Mouse (Mus musculus) forebrain, postnatal 0 days (tissue): ENCODE measurements around the gene Zfp148. TPM values are rescaled to one million over a fixed set of nuclear protein-coding genes. Genes with fewer than 3 reads are reported as not detected.
"Not testable (repeated sequence)": the region's sequence is repeated elsewhere in the genome, so short reads cannot be mapped to it uniquely, and the experiment has no call there.

ENCODE experiments used
- ATAC-seq: fragments of 200-750 bp; cut with Nextera tagmentation; 2 replicates; pipeline ENCODE4 v1.8.0; 2017; ENCODE audit warnings: mild to moderate bottlenecking, moderate library complexity
- DNase-seq: peaks from one replicate; pipeline ENCODE4 v3.0.0-alpha.2; 2015
- H3K27ac ChIP-seq: fragments of 300-500 bp; sonication (generic); 2 replicates; pipeline ENCODE4 v1.5.1; 2014; ENCODE audit warnings: low read depth, mild to moderate bottlenecking, antibody characterized with exemption, low read length, moderate library complexity, mixed read lengths
- H3K27me3 ChIP-seq: fragments of 300-500 bp; sonication (generic); 2 replicates; pipeline ENCODE4 v1.6.1; 2014; ENCODE audit warnings: mild to moderate bottlenecking, low read length, mixed read lengths; ENCODE audit not compliant: insufficient read depth
- H3K36me3 ChIP-seq: fragments of 300-500 bp; sonication (generic); 2 replicates; pipeline ENCODE4 v1.6.1; 2014; ENCODE audit warnings: mild to moderate bottlenecking, moderate library complexity; ENCODE audit not compliant: insufficient read depth
- H3K4me1 ChIP-seq: fragments of 300-500 bp; sonication (generic); 2 replicates; pipeline ENCODE4 v1.6.1; 2014; ENCODE audit warnings: antibody characterized with exemption; ENCODE audit not compliant: insufficient read depth
- H3K4me2 ChIP-seq: fragments of 300-500 bp; sonication (generic); 2 replicates; pipeline ENCODE4 v1.6.1; 2014; ENCODE audit warnings: low read depth, mild to moderate bottlenecking, moderate library complexity
- H3K4me3 ChIP-seq: fragments of 300-500 bp; sonication (generic); 2 replicates; pipeline ENCODE4 v1.5.1; 2014; ENCODE audit warnings: low read depth, low read length, mixed read lengths
- H3K9ac ChIP-seq: fragments of 300-500 bp; sonication (generic); 2 replicates; pipeline ENCODE4 v1.6.1; 2014; ENCODE audit warnings: mild to moderate bottlenecking
- H3K9me3 ChIP-seq: fragments of 300-500 bp; sonication (generic); 2 replicates; pipeline ENCODE4 v1.6.1; 2016; ENCODE audit warnings: low read length
- CTCF ChIP-seq: sonication (generic); IDR thresholded peaks from 2 replicates; pipeline ENCODE4 v1.5.1; 2016; ENCODE audit warnings: antibody characterized with exemption, control low read depth, low read depth
- WGBS: fragments of 180-500 bp; shearing (Covaris S2); extraction: QIAGEN DNeasy Blood & Tissue Kit; methylation state at CpG from one replicate; pipeline ENCODE4 v1.1.7; 2014; 5-methylcytosine and 5-hydroxymethylcytosine counted together
- polyA plus RNA-seq: library from polyadenylated mRNA; unstranded; fragments of >200 nt; fragmentation: Nextera tagmentation; extraction: Ambion mirVana; gene quantifications from 2 replicates; pipeline ENCODE4 v1.2.1, GENCODE M21; 2015
- total RNA-seq: library from RNA; depleted of rRNA; stranded (reverse); fragments of >200 nt; gene quantifications from 2 replicates; pipeline ENCODE4 v1.2.3, GENCODE M21; 2014; rRNA removed

The Zfp148 gene
- total RNA-seq (38.3 and 54.0 TPM in 2 replicates), polyA plus RNA-seq (44.4 and 59.2 TPM in 2 replicates)

GRCm38 (mm10) chr16:33379944-33380881, at the start of gene Zfp148:
Gene Zfp148, plus strand, starts transcription at chr16:33380836.
- H3K27me3 ChIP-seq, H3K36me3 ChIP-seq, H3K9me3 ChIP-seq: not testable (repeated sequence)
- peak; percentile 92 for ATAC-seq
- peak; percentile 97 for DNase-seq
- H3K4me3 ChIP-seq, result peak within 1 kb of the TSS; percentile 90
- peak; percentile 60 for TF ChIP-seq CTCF
- H3K4me2 ChIP-seq, result peak within 1 kb of the TSS; percentile 68
- peak within 1 kb of the TSS; percentile 97 for H3K27ac ChIP-seq
- WGBS, result 1% methylated on average over 50 of the region's 50 CpGs
- H3K9ac ChIP-seq, result peak within 1 kb of the TSS; percentile 90
- peaks cover 11% of the 10 kb centered on the region; the same call in 1 of the 2 replicates for H3K4me1 ChIP-seq

- no peaks in the 10 kb centered on the region for H3K27me3 ChIP-seq
- H3K4me3 ChIP-seq, result no peak overlapping the region
- H3K27ac ChIP-seq, result no peak overlapping the region
- H3K9ac ChIP-seq, result no peak overlapping the region
- no peak for TF ChIP-seq CTCF
- WGBS, result 85% methylated on average over 14 of the region's 14 CpGs
- DNase-seq, result no peak
- no peaks in the 10 kb centered on the region for H3K9me3 ChIP-seq
- ATAC-seq, result no peak
- H3K36me3 ChIP-seq, result no peaks in the 10 kb centered on the region
- H3K4me1 ChIP-seq, result no peaks in the 10 kb centered on the region
- no peak overlapping the region for H3K4me2 ChIP-seq
Measured at GRCm38 (mm10) chr16:33333015-33333414, 47.6 kb upstream of the Zfp148 start.

- Histone ChIP-seq H3K27me3 (no peaks in the 10 kb centered on the region), H3K36me3 (no peaks in the 10 kb centered on the region), H3K27ac (no peak overlapping the region), H3K9me3 (no peaks in the 10 kb centered on the region), H3K9ac (no peak overlapping the region), H3K4me2 (peak overlapping the region; percentile 32), H3K4me1 (no peaks in the 10 kb centered on the region), H3K4me3 (no peak overlapping the region)
- peak; percentile 73 for ATAC-seq
- peak; percentile 72 for TF ChIP-seq CTCF
- 8% methylated on average over 8 of the region's 8 CpGs for WGBS
- DNase-seq, result peak; percentile 74
Measured at GRCm38 (mm10) chr16:33337177-33337576, 43.5 kb upstream of the Zfp148 start.

- no peak for DNase-seq
- no peak for ATAC-seq
- Histone ChIP-seq H3K4me3 (no peak overlapping the region), H3K4me1 (no peaks in the 10 kb centered on the region), H3K9ac (no peak overlapping the region), H3K36me3 (no peaks in the 10 kb centered on the region), H3K27ac (no peak overlapping the region), H3K27me3 (no peaks in the 10 kb centered on the region), H3K4me2 (no peak overlapping the region; the same call in 1 of the 2 replicates), H3K9me3 (no peaks in the 10 kb centered on the region)
- WGBS, result 89% methylated on average over 10 of the region's 10 CpGs
- TF ChIP-seq CTCF, result no peak
Measured at GRCm38 (mm10) chr16:33337681-33338080, 43.0 kb upstream of the Zfp148 start.

GRCm38 (mm10) chr16:33338492-33338891, 42.1 kb upstream of the Zfp148 start:
- ATAC-seq, result no peak
- 81% methylated on average over 4 of the region's 4 CpGs for WGBS

GRCm38 (mm10) chr16:33339476-33339875, 41.2 kb upstream of the Zfp148 start:
- 86% methylated on average over 2 of the region's 2 CpGs for WGBS
- TF ChIP-seq CTCF, result no peak
- no peaks in the 10 kb centered on the region for H3K36me3 ChIP-seq

More at GRCm38 (mm10) chr16:33338492-33338891, 42.1 kb upstream of the Zfp148 start:
- Histone ChIP-seq H3K9ac (no peak overlapping the region), H3K27ac (no peak overlapping the region), H3K9me3 (no peaks in the 10 kb centered on the region), H3K4me1 (no peaks in the 10 kb centered on the region), H3K4me2 (no peak overlapping the region), H3K4me3 (no peak overlapping the region), H3K36me3 (no peaks in the 10 kb centered on the region), H3K27me3 (no peaks in the 10 kb centered on the region)
- TF ChIP-seq CTCF, result no peak
- DNase-seq, result no peak

GRCm38 (mm10) chr16:33342356-33342755, 38.3 kb upstream of the Zfp148 start:
- DNase-seq (no peak), ATAC-seq (no peak)
- H3K4me1 ChIP-seq, result no peaks in the 10 kb centered on the region
- no peak overlapping the region for H3K4me2 ChIP-seq
- H3K9me3 ChIP-seq, result no peaks in the 10 kb centered on the region
- no peak overlapping the region for H3K9ac ChIP-seq
- TF ChIP-seq CTCF, result no peak
- H3K4me3 ChIP-seq, result no peak overlapping the region
- no peaks in the 10 kb centered on the region for H3K27me3 ChIP-seq
- no peak overlapping the region for H3K27ac ChIP-seq
- H3K36me3 ChIP-seq, result no peaks in the 10 kb centered on the region
- WGBS, result 62% methylated on average over 1 of the region's 1 CpGs

More at GRCm38 (mm10) chr16:33339476-33339875, 41.2 kb upstream of the Zfp148 start:
- H3K4me1 ChIP-seq, result no peaks in the 10 kb centered on the region
- no peak overlapping the region for H3K9ac ChIP-seq
- H3K27me3 ChIP-seq, result no peaks in the 10 kb centered on the region
- no peak overlapping the region for H3K4me2 ChIP-seq
- ATAC-seq (no peak), DNase-seq (no peak)
- no peak overlapping the region for H3K27ac ChIP-seq
- H3K4me3 ChIP-seq, result no peak overlapping the region
- H3K9me3 ChIP-seq, result no peaks in the 10 kb centered on the region
